Mouse (Mus musculus) c-Kit-positive CD71-positive TER-119-positive erythroid progenitor cells, embryonic 14.5 days (primary cell): ENCODE data around the gene Olfr1500.
"Not testable (repeated sequence)": the region's sequence is repeated elsewhere in the genome, so short reads cannot be mapped to it uniquely, and the experiment has no call there.

Experiments used
- DNase-seq: peaks from one replicate; pipeline ENCODE4 v3.0.0-alpha.2; 2013; ENCODE audit warnings: low spot score

Gene Olfr1500

DNA sequence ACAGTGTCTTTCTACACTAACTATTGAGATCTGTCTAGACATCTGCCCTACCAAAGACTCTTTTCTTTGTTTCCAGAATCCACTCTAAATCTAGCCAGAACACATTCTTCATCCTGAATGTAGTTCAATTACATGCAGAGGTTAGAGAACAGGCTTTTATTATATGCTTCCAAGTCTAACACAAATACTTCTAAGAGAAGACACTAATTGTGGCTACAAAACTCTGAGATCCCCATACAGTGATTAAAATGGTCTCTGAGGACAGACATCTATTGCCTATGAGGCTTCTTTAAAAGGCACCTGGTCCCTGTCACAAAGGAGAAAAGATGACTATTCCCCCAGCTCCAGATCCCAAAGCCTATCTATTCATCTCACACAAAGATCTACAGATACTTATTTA is at the start of gene Olfr1500:
Gene Olfr1500, minus strand, starts transcription at position 101 of the 400 bp plus-strand sequence.
- no peak for DNase-seq

GRCm38 (mm10) chr19:13861495-13861894 is 31.2 kb upstream of the Olfr1500 start, which contains the start of gene Olfr1502:
Gene Olfr1502 (plus strand): TSS chr19:13861795.
- DNase-seq: no peak

- DNase-seq: not testable (repeated sequence)
Measured at GRCm38 (mm10) chr19:13850592-13850991, 20.3 kb upstream of the Olfr1500 start, which contains the start of gene Olfr1501. Gene Olfr1501 (minus strand): TSS chr19:13850692.

GRCm38 (mm10) chr19:13828447-13828846 is 1.8 kb downstream of the Olfr1500 start:
- no peak for DNase-seq

DNA sequence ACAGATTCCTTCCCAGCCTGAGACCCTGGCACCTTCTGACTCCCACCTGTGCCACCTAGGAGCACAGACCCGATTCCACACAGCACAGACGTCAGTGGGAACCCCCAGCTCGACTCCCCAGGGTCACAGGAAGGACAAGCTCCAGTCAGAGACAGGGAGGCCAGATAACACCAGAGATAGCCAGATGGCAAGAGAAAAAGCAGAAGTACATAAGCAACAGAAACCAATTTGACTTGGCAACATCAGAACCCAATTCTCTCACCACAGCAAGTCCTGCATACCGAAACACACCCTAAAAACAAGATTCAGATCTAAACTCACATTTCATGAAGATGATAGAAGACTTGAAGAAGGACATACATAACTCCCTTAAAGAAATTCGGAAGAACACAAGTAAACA is 9.4 kb downstream of the Olfr1500 start:
- no peak for DNase-seq

DNA sequence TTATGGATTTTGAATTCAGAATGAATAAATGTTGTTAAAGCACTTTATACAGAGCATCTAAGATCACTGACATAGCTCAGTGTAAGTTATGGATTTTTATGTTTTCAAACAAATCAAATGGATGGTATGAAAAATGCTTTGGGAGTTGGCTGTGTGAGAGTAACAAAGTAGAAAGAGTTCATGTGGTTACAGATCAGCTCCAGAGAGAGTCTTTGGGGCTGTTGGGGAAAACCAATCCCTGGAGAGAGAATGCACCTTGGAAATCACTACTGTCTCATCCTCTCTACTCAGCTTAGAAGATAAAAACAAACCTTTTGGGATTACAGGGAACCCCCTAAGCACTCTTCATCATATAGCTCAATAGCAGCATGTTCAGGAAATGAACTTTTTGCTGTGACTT is 10.9 kb downstream of the Olfr1500 start, which contains the start of gene Olfr1499:
Gene Olfr1499, minus strand, starts transcription at position 101 of the 400 bp plus-strand sequence.
- DNase-seq: no peak

GRCm38 (mm10) chr19:13818827-13819226 is 11.5 kb downstream of the Olfr1500 start:
- DNase-seq: no peak

DNA sequence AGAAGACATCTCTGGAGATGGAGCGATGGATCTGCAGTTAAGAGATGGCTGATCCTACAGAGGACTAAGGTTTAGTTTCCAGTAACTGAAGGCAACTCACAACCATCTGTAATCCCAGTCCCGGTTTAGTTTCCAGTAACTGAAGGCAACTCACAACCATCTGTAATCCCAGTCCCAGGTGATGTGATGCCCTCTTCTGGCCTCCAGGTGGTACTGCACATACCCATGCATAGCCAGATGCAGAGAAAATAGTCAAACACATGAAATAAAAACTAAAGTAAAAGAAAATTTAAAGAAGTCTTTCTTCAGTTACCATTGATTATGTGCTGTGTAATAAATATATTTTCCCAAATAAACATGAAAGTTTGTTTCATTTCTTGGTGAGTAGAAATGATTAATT is 17.5 kb downstream of the Olfr1500 start:
- DNase-seq: no peak

- DNase-seq: not testable (repeated sequence)
Measured at GRCm38 (mm10) chr19:13805486-13805885, 24.8 kb downstream of the Olfr1500 start.

- DNase-seq: no peak
Measured at GRCm38 (mm10) chr19:13798102-13798501, 32.2 kb downstream of the Olfr1500 start, which contains the start of gene Olfr1497. Gene Olfr1497 (minus strand): TSS chr19:13798202.

DNA sequence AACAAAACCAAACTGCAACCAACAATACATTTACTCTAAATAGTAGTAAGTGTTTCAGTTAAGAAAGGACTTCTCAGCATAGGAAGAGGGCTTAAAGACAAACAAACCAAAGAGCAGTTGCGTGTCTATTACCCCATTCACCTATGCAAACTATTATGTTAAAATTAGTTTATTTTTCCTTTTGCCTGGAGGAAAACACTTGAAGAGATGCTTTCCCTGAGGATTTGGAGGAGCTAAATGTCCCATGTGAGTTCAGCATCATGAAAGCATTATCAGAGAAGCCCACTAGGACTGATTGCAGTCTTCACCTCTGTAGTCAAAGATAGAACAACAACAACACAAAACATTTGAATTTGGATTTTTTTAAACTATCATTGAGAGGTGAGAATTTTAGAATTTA is 52.7 kb downstream of the Olfr1500 start, which contains the start of gene Olfr1496:
Gene Olfr1496, plus strand, starts transcription at position 301 of the 400 bp plus-strand sequence.
- DNase-seq: no peak
